Mouse (Mus musculus) liver, adult 2 months (tissue): ENCODE measurements at regions not wholly inside any gene's neighbourhood (a gene's known extent, or its start where the extent isn't known, plus 50 kb on each side); places are given as distances from the start of the nearest gene placed in this dataset.

Source experiments
- DNase-seq: peaks from one replicate; pipeline ENCODE4 v3.0.0-alpha.2; 2011; ENCODE audit warnings: low read depth, low spot score; ENCODE audit errors: extremely low read depth
- H3K27ac ChIP-seq: fragments of 200-500 bp; replicated peaks from 2 replicates; pipeline ENCODE4 v1.5.1; 2012; ENCODE audit warnings: low read depth, mild to moderate bottlenecking, control low read depth, inconsistent platforms, low read length; ENCODE audit not compliant: insufficient read depth
- H3K27me3 ChIP-seq: fragments of 200-500 bp; 2 replicates; pipeline ENCODE4 v1.6.1; 2012; ENCODE audit warnings: mild to moderate bottlenecking, moderate library complexity, low read length, inconsistent platforms; ENCODE audit not compliant: control insufficient read depth, insufficient read depth
- H3K36me3 ChIP-seq: fragments of 200-500 bp; 2 replicates; pipeline ENCODE4 v1.6.1; 2012; ENCODE audit warnings: low read length, inconsistent platforms; ENCODE audit not compliant: control insufficient read depth, insufficient read depth
- H3K4me1 ChIP-seq: fragments of 200-500 bp; 2 replicates; pipeline ENCODE4 v1.6.1; 2011; ENCODE audit warnings: low read length; ENCODE audit not compliant: control insufficient read depth, insufficient read depth
- H3K4me3 ChIP-seq: fragments of 200-500 bp; 2 replicates; pipeline ENCODE4 v1.5.1; 2011; ENCODE audit warnings: low read depth, mild to moderate bottlenecking, control low read depth, low read length, moderate library complexity; ENCODE audit not compliant: insufficient read depth
- H3K79me2 ChIP-seq: fragments of 200-500 bp; 2 replicates; pipeline ENCODE4 v1.6.1; 2012; ENCODE audit warnings: inconsistent platforms, mild to moderate bottlenecking, low read length, moderate library complexity; ENCODE audit not compliant: control insufficient read depth, insufficient read depth
- H3K9ac ChIP-seq: fragments of 200-500 bp; 2 replicates; pipeline ENCODE4 v1.6.1; 2012; ENCODE audit warnings: low read depth, mild to moderate bottlenecking, control low read depth, inconsistent platforms, low read length
- CTCF ChIP-seq: fragments of 200-500 bp; IDR thresholded peaks from 2 replicates; pipeline ENCODE4 v1.5.1; 2011; ENCODE audit warnings: low read depth, low read length, control low read depth
- POLR2A ChIP-seq: fragments of 200-500 bp; IDR thresholded peaks from 2 replicates; pipeline ENCODE4 v1.6.1; 2011; ENCODE audit warnings: low read length, control low read depth; ENCODE audit not compliant: insufficient read depth; ENCODE audit errors: extremely low read depth
- WGBS: fragments of 180-500 bp; shearing (Covaris S2); methylation state at CpG from one replicate; pipeline ENCODE4 v1.1.7; 2018; 5-methylcytosine and 5-hydroxymethylcytosine counted together

- H3K4me3 ChIP-seq = no peak overlapping the region
- TF ChIP-seq CTCF (no peak), POLR2A (no peak)
- H3K4me1 ChIP-seq = 0 out of 2 replicates have a peak, but pooled peaks cover 3% of the 10 kb centered on the region
- H3K27ac ChIP-seq = no peak overlapping the region
- H3K9ac ChIP-seq = no peak overlapping the region
- H3K36me3 ChIP-seq = no peaks in the 10 kb centered on the region
- 93% methylated on average over 6 of the region's 6 CpGs for WGBS
- H3K79me2 ChIP-seq = no peaks in the 10 kb centered on the region
- H3K27me3 ChIP-seq = no peaks in the 10 kb centered on the region
- no peak for DNase-seq
Observed at GRCm38 (mm10) chr2:114796630-114797290, 142.0 kb upstream of the Dph6 start.

- no peak overlapping the region for H3K27ac ChIP-seq
- no peak overlapping the region for H3K4me3 ChIP-seq
- 0 out of 2 replicates have a peak, but pooled peaks cover 3% of the 10 kb centered on the region for H3K4me1 ChIP-seq
- H3K9ac ChIP-seq = no peak overlapping the region
- WGBS = 33% methylated on average over 1 of the region's 1 CpGs
- DNase-seq = no peak
- H3K27me3 ChIP-seq = no peaks in the 10 kb centered on the region
- TF ChIP-seq CTCF = no peak
- TF ChIP-seq POLR2A = no peak
- H3K36me3 ChIP-seq = no peaks in the 10 kb centered on the region
- no peaks in the 10 kb centered on the region for H3K79me2 ChIP-seq
Observed at GRCm38 (mm10) chr2:114797291-114797650, 142.5 kb upstream of the Dph6 start.

- Histone ChIP-seq H3K36me3 (no peaks in the 10 kb centered on the region), H3K27me3 (no peaks in the 10 kb centered on the region), H3K4me1 (no peaks in the 10 kb centered on the region; the same call in 1 of the 2 replicates), H3K79me2 (no peaks in the 10 kb centered on the region), H3K27ac (no peak overlapping the region), H3K9ac (no peak overlapping the region), H3K4me3 (no peak overlapping the region)
- DNase-seq = no peak
- TF ChIP-seq POLR2A (no peak), CTCF (no peak)
- WGBS = 77% methylated on average over 3 of the region's 3 CpGs
Observed at GRCm38 (mm10) chr2:114803241-114803640, 148.5 kb upstream of the Dph6 start.

- Histone ChIP-seq H3K27me3 (no peaks in the 10 kb centered on the region), H3K4me3 (no peak overlapping the region), H3K9ac (no peak overlapping the region), H3K79me2 (no peaks in the 10 kb centered on the region), H3K36me3 (no peaks in the 10 kb centered on the region), H3K4me1 (no peaks in the 10 kb centered on the region; the same call in 1 of the 2 replicates), H3K27ac (no peak overlapping the region)
- TF ChIP-seq CTCF = no peak
- no peak for TF ChIP-seq POLR2A
- WGBS = 4% methylated on average over 3 of the region's 3 CpGs
- DNase-seq = peak; percentile 53
Observed at GRCm38 (mm10) chr2:114803928-114804327, 149.2 kb upstream of the Dph6 start.

- Histone ChIP-seq H3K36me3 (no peaks in the 10 kb centered on the region), H3K9ac (no peak overlapping the region), H3K27ac (no peak overlapping the region), H3K27me3 (no peaks in the 10 kb centered on the region), H3K4me1 (no peaks in the 10 kb centered on the region; the same call in 1 of the 2 replicates), H3K4me3 (no peak overlapping the region), H3K79me2 (no peaks in the 10 kb centered on the region)
- TF ChIP-seq POLR2A (no peak), CTCF (no peak)
- WGBS = 78% methylated on average over 3 of the region's 3 CpGs
- no peak for DNase-seq
Observed at GRCm38 (mm10) chr2:114805436-114806047, 150.8 kb upstream of the Dph6 start.

GRCm38 (mm10) chr2:114808046-114808445 is 153.3 kb upstream of the Dph6 start:
- no peaks in the 10 kb centered on the region for H3K36me3 ChIP-seq
- no peak for DNase-seq
- no peaks in the 10 kb centered on the region for H3K79me2 ChIP-seq
- no peaks in the 10 kb centered on the region; the same call in 1 of the 2 replicates for H3K4me1 ChIP-seq
- 68% methylated on average over 5 of the region's 5 CpGs for WGBS
- H3K27ac ChIP-seq = no peak overlapping the region
- no peaks in the 10 kb centered on the region for H3K27me3 ChIP-seq
- H3K9ac ChIP-seq = no peak overlapping the region
- TF ChIP-seq CTCF = no peak
- TF ChIP-seq POLR2A = no peak
- H3K4me3 ChIP-seq = no peak overlapping the region
